Mouse (Mus musculus) gastrocnemius, postnatal 36 days (tissue): ENCODE measurements at regions not wholly inside any gene's neighbourhood (a gene's known extent, or its start where the extent isn't known, plus 50 kb on each side); places are given as distances from the start of the nearest gene placed in this dataset.
"Not testable (repeated sequence)": the region's sequence is repeated elsewhere in the genome, so short reads cannot be mapped to it uniquely, and the experiment has no call there.

Experiments
- DNase-seq, 2 experiments: peaks; one replicate each; pipeline ENCODE4 v3.0.0; 2022
- intact Hi-C: fragments of 180-260 bp; cut with DNase I; formaldehyde crosslinking; loops from one replicate; pipeline ENCODE4 v1.15.1; 2025

DNA sequence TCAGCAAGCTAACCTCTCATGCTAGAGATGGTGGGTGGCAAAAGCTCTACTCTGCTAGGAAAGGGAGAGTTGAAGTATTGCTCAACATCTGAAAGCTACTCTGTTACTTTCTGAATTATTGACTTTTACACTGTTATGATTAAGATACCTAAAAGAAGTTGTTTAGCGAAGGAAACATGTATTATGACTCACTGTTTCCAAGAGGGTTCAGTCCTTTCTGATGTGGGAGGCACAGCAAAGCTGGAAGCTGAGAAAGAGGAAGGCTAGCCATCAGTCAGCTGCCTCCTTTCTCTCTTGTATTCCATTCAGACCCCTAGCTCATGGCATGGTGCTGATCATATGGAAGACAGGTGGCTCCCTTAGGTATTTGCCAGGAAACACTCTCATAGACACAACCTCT, 242.4 kb upstream of the Rarb start:
- DNase-seq: no peak
- intact Hi-C loops: no loop called here

- intact Hi-C loops: no loop called here
- DNase-seq: no peak
These were observed 239.5 kb upstream of the Rarb start for GRCm38 (mm10) chr14:17058438-17058837.

- no peak for DNase-seq
- intact Hi-C loops: no loop called here
These were observed 238.4 kb upstream of the Rarb start for GRCm38 (mm10) chr14:17057355-17057754.

DNA sequence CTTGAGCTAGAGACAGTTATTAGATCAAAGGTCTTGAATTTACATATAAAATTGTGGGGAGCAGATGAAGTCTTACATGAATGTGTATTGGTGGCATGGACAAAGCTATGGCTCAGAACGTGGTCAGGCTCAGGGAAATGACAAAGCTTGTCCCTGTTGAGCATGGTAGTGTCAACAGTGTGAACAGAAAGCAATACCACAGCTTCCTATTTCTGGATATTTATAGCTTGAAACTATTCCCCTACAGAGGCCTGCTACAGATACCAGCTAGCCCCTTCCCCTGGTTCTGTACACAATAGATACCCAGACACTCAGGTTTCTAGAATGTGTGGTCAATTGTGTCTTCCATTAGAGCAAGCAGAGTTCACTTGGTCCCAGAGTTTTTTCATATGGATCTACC, 236.8 kb upstream of the Rarb start:
- intact Hi-C loops: no loop called here

DNA sequence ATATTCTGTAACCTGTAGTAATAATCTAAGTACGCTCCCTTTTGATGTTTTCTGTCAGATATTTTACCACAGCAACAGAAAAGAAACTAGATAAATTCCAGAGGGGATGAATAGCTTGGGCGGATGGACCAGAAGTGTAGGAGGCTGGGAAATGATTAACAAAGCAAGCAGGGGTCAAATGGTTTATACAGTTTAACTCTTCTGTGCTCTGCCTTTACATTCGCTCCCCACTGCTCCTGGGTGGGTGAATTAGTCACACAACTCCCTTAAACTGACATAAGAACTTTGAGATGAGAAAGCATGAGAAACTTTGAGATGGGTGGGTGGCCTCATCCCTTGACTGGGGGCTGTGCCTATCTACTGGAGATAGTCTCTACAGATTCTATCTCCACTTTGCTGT, 235.4 kb upstream of the Rarb start:
- DNase-seq: no peak
- intact Hi-C loops: no loop called here

More for the DNA sequence above, 236.8 kb upstream of the Rarb start:
- DNase-seq: no peak

GRCm38 (mm10) chr14:17046808-17047207, 227.9 kb upstream of the Rarb start:
- intact Hi-C loops: no loop called here
- DNase-seq: no peak

DNA sequence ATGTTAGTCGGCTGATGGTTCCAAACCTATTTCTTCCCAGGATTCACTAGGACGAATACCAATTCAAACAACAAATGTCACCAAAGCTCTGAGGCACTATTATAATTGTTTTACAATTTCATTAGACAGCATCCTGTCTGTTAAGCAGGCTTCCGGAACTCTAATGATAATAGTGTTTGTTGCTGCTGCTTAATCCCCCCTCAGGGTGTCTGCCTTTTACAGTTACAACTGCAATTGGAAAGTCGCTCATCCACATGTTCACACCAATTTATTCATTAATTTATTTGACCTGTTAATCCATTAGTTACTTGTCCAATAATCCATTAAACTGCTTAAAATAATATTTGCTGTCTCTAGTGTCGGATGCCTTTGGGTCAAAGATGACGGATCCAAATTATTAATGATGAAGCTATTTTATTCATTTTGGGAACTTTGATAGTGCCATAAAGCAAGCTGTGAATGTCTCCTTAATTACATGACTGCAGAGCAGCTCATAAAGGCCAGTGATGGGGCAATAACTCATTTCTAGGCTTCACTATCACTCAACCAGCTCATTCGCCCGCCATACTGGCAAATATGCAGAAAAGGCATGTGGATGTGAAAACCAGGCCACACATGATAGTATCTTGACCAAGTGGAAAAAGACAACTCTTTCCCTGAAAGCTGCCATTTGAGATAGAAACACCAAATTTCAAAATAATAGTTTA, 226.6 kb upstream of the Rarb start:
- intact Hi-C loops: no loop called here
- no peak for DNase-seq

GRCm38 (mm10) chr14:17020603-17021356, 201.8 kb upstream of the Rarb start:
- DNase-seq: no peak
- intact Hi-C loops: no loop called here

- DNase-seq: no peak
- intact Hi-C loops: no loop called here
These were observed 194.0 kb upstream of the Rarb start for GRCm38 (mm10) chr14:17012931-17013330.

GRCm38 (mm10) chr14:17012200-17012599, 193.2 kb upstream of the Rarb start:
- no peak for DNase-seq
- intact Hi-C loops: no loop called here

GRCm38 (mm10) chr14:17005194-17006018, 186.4 kb upstream of the Rarb start:
- intact Hi-C loops: no loop called here
- no peak for DNase-seq

DNA sequence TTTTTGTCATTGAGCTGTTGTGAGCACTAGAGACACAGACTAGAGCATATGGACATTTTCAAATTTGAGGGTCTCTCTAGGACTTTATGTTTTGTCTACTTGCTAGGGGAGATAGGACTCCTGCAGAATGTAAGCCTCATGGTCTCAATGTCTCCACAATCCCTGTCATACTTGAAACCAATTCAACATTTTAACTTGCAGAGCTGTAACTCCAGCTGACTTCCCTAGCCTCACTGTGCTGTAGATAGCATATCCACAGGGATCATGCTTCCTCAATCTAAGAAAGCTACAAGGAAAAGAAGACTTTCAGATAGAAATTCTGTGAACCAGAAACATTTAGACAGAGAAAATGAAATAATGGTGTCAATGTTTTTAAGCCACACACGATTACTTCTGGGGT, 185.8 kb upstream of the Rarb start:
- intact Hi-C loops: no loop called here
- DNase-seq: no peak

DNA sequence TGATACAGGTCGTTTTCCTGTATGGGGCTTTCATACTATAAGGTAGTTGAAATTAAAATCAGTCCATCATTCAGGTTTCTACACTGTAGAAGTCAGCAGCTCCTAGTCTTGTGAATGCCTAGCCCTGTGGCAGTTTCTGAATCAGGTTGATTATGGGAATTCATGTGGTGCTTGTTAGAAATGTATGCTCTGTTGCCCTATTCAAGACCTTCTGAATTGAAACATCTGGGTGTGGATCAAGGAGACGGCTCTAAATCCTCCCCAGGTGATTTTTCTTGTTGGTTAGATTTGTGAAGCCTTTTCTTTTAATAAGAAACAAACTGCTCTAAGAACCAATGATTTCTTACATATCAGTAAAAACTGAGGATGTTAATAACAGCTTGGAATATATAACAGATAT, 177.8 kb upstream of the Rarb start:
- intact Hi-C loops: no loop called here
- no peak for DNase-seq

GRCm38 (mm10) chr14:16970911-16971310, 152.0 kb upstream of the Rarb start:
- DNase-seq, intact Hi-C loops: not testable (repeated sequence)

GRCm38 (mm10) chr14:16964717-16965391, 145.9 kb upstream of the Rarb start:
- no peak for DNase-seq
- intact Hi-C loops: no loop called here

GRCm38 (mm10) chr14:16962216-16962826, 143.4 kb upstream of the Rarb start:
- intact Hi-C loops: no loop called here
- DNase-seq: no peak

- intact Hi-C loops: no loop called here
- no peak for DNase-seq
These were observed 138.8 kb upstream of the Rarb start for GRCm38 (mm10) chr14:16957802-16958201.

- DNase-seq: no peak
- intact Hi-C loops: no loop called here
These were observed 135.8 kb upstream of the Rarb start for GRCm38 (mm10) chr14:16954511-16955443.

GRCm38 (mm10) chr14:16948736-16949135, 129.8 kb upstream of the Rarb start:
- intact Hi-C loops: no loop called here
- no peak for DNase-seq
